Mouse (Mus musculus) embryonic fibroblast, embryonic 13.5 days (primary cell): Measurements from ENCODE around the gene Pdzd3. TPM values are rescaled to one million over a fixed set of nuclear protein-coding genes. Genes with fewer than 3 reads are reported as not detected.

Source experiments
- H3K27ac ChIP-seq: 2 replicates; pipeline ENCODE4 v1.5.1; 2012; ENCODE audit warnings: low read length, control low read depth, inconsistent platforms; ENCODE audit not compliant: insufficient read depth
- H3K4me1 ChIP-seq: 2 replicates; pipeline ENCODE4 v1.6.1; 2011; ENCODE audit warnings: low read length; ENCODE audit not compliant: control insufficient read depth, insufficient read depth
- H3K4me3 ChIP-seq: 2 replicates; pipeline ENCODE4 v1.5.1; 2011; ENCODE audit warnings: mild to moderate bottlenecking, control low read depth, low read length; ENCODE audit not compliant: insufficient read depth
- CTCF ChIP-seq: IDR thresholded peaks from 2 replicates; pipeline ENCODE4 v1.5.1; 2011; ENCODE audit warnings: mild to moderate bottlenecking, control low read depth, low read length, moderate library complexity, borderline replicate concordance; ENCODE audit not compliant: insufficient read depth
- POLR2A ChIP-seq: IDR thresholded peaks from 2 replicates; pipeline ENCODE4 v1.6.1; 2011; ENCODE audit warnings: low read depth, mild to moderate bottlenecking, control low read depth, low read length, moderate library complexity
- polyA plus RNA-seq: library from polyadenylated mRNA; stranded (reverse); fragments of >200 nt; gene quantifications from 2 replicates; pipeline ENCODE4 v1.2.4, GENCODE M21; 2011; ENCODE audit warnings: low read depth; ENCODE audit not compliant: missing spikeins, insufficient read length

The Pdzd3 gene
- polyA plus RNA-seq, 1 experiment: not detected

GRCm38 (mm10) chr9:44253441-44253840 lies 2.2 kb upstream of the Pdzd3 start:
- no peaks in the 10 kb centered on the region for H3K4me1 ChIP-seq
- H3K27ac ChIP-seq: no peak overlapping the region
- TF ChIP-seq POLR2A (no peak), CTCF (no peak)

GRCm38 (mm10) chr9:44250445-44250844 lies 826 bp downstream of the Pdzd3 start:
- Histone ChIP-seq H3K27ac (no peak overlapping the region), H3K4me3 (no peak overlapping the region), H3K4me1 (no peaks in the 10 kb centered on the region)
- no peak for TF ChIP-seq CTCF
- no peak for TF ChIP-seq POLR2A

More at GRCm38 (mm10) chr9:44253441-44253840, 2.2 kb upstream of the Pdzd3 start:
- H3K4me3 ChIP-seq: no peak overlapping the region

DNA sequence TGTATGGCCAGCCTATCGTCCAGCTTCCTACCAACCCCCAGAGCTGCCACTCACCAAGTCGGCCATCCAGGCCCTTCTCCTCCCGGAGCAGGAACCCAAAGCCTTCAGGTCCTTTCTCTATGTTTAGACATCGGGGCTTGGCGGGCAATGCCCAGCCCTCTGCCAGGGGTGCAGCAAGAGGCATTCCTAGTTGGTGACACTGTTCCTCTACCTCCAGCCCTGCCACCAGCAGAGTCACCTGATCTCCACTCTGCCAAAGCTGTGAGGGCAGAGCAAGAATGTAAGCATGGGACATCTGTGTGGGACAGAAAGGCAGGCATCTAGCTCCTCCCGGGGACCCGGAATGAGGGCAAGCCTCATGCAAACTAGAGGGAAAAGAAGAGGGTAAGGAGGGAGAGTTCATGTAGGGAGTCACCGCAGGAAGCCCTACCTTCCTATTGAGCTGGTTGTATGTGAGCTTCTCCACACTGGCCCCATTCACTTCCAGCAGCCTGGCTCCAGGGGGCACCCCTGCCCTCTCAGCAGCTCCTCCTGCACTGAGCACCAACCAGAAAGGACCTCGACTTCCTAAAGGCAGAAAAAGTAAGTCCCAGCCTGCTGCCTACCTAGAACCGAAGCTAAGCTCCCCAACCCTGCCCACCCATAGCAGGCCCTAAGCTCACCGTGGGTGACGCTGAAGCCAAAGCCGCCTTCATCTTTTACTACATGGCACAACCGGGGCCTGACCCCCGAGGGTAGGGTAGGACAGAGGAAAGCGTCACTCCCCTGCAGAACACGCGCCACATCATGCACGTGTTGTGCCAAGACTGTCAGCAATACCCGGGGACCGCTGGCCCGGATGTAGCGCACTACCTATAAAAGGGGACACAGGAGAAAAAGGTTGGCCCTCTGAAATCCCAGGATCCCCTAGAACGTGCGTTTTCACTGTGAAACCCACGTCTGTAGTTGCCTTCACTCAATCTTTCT lies 1.8 kb downstream of the Pdzd3 start:
- no peak overlapping the region for H3K4me3 ChIP-seq
- H3K4me1 ChIP-seq: no peaks in the 10 kb centered on the region
- no peak overlapping the region for H3K27ac ChIP-seq
- TF ChIP-seq CTCF (peak; percentile 70; the same call in 1 of the 2 replicates), POLR2A (no peak)

- H3K27ac ChIP-seq: no peak overlapping the region
- no peak for TF ChIP-seq POLR2A
- no peak for TF ChIP-seq CTCF
- H3K4me1 ChIP-seq: no peaks in the 10 kb centered on the region
- H3K4me3 ChIP-seq: no peak overlapping the region
Observed at GRCm38 (mm10) chr9:44247907-44248306, 3.4 kb downstream of the Pdzd3 start.

GRCm38 (mm10) chr9:44243621-44244020 lies 7.7 kb downstream of the Pdzd3 start:
- no peak for TF ChIP-seq CTCF
- no peak for TF ChIP-seq POLR2A
- no peak overlapping the region for H3K27ac ChIP-seq
- no peak overlapping the region for H3K4me3 ChIP-seq
- H3K4me1 ChIP-seq: no peaks in the 10 kb centered on the region

GRCm38 (mm10) chr9:44241418-44241817 lies 9.9 kb downstream of the Pdzd3 start:
- H3K4me1 ChIP-seq: no peaks in the 10 kb centered on the region
- no peak overlapping the region for H3K4me3 ChIP-seq
- no peak overlapping the region for H3K27ac ChIP-seq
- TF ChIP-seq CTCF: no peak
- no peak for TF ChIP-seq POLR2A

DNA sequence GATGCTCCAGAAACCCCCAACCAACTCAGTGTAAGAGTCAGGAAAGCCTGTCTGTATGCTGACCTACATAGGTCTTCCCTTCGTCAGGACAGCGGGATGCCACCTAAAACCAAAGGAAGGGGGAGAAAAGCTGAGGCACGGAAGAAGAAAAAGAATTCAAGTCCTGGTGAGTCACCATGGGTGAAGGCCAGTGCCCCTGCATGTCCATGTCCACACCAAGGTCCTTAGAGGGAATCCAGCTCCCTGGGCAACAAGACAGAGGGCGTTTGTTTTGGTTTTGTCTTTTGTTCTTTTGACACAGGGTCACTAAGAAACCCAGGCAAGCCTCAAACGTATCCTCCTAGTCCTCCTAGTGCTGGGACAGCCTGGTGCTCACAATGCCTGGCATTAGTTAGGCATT lies 10.4 kb downstream of the Pdzd3 start:
- Histone ChIP-seq H3K4me1 (no peaks in the 10 kb centered on the region), H3K27ac (no peak overlapping the region), H3K4me3 (no peak overlapping the region)
- no peak for TF ChIP-seq CTCF

- TF ChIP-seq POLR2A (no peak), CTCF (no peak)
- no peaks in the 10 kb centered on the region for H3K4me1 ChIP-seq
- no peak within 1 kb of the TSS for H3K27ac ChIP-seq
- H3K4me3 ChIP-seq: no peak within 1 kb of the TSS
Observed at GRCm38 (mm10) chr9:44240399-44240798, 10.9 kb downstream of the Pdzd3 start, which contains the start of gene Ccdc153. Gene Ccdc153, plus strand, starts transcription at chr9:44240676.

GRCm38 (mm10) chr9:44239447-44239846 lies 11.8 kb downstream of the Pdzd3 start:
- Histone ChIP-seq H3K27ac (no peak overlapping the region), H3K4me3 (no peak overlapping the region), H3K4me1 (0 out of 2 replicates have a peak, but pooled peaks cover under 1% of the 10 kb centered on the region)
- TF ChIP-seq CTCF (0 out of 2 replicates have a peak, but pooled peaks have one; percentile 33), POLR2A (no peak)

DNA sequence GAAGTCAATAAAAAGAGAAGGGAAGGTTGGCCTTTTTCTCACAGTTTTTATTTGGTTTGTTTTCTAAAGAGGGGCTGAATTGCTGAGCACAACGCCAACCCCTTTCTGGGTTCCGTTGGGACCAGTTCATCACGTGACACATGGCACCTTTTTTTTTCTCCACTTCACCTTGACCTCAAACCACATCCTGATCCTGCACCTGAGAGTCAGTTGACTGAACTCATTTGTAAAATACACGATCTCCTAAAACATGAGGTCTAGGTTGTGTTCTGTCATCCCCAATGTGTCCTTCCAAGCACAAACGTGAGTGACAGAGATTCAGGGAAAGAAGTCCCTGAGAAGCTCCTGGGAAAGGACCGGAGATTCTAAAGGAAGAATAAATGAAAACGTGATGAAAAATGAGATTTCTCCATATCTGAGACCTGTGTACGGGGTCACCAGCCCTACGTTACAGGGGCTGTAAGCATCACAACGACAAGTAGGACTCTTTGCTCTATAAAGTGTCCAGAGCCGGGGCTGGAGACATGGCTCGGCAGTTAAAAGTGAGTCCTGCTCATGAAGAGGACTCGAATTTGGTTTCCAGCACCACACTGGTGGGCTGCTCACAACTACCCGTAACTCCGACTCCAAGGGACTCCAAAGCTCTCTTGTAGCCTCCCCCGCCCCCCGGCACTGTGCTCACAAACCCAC lies 12.6 kb downstream of the Pdzd3 start:
- TF ChIP-seq POLR2A (no peak), CTCF (no peak)
- H3K4me3 ChIP-seq: no peak overlapping the region
- no peak overlapping the region for H3K27ac ChIP-seq
- 0 out of 2 replicates have a peak, but pooled peaks cover 2% of the 10 kb centered on the region for H3K4me1 ChIP-seq
